Mouse (Mus musculus) stomach, embryonic 15.5 days (tissue): Measurements from ENCODE around the gene Rbmxl1. TPM values are rescaled to one million over a fixed set of nuclear protein-coding genes. Genes with fewer than 3 reads are reported as not detected.

Source experiments
- ATAC-seq: fragments of 200-750 bp; cut with Nextera tagmentation; 2 replicates; pipeline ENCODE4 v1.8.0; 2017; ENCODE audit warnings: low read depth, moderate number of reproducible peaks, moderate TSS enrichment; ENCODE audit not compliant: insufficient read depth, low FRiP score
- H3K27ac ChIP-seq: fragments of 300-500 bp; sonication (generic); 2 replicates; pipeline ENCODE4 v1.5.1; 2015; ENCODE audit warnings: mild to moderate bottlenecking, inconsistent platforms
- H3K27me3 ChIP-seq: fragments of 300-500 bp; sonication (generic); replicated peaks from 2 replicates; pipeline ENCODE4 v1.6.1; 2015; ENCODE audit warnings: inconsistent platforms
- H3K36me3 ChIP-seq: fragments of 300-500 bp; sonication (generic); 2 replicates; pipeline ENCODE4 v1.6.1; 2015; ENCODE audit warnings: inconsistent platforms
- H3K4me1 ChIP-seq: fragments of 300-500 bp; sonication (generic); 2 replicates; pipeline ENCODE4 v1.6.1; 2015; ENCODE audit warnings: inconsistent platforms
- H3K4me2 ChIP-seq: fragments of 300-500 bp; sonication (generic); 2 replicates; pipeline ENCODE4 v1.6.1; 2015; ENCODE audit warnings: mild to moderate bottlenecking, inconsistent platforms
- H3K4me3 ChIP-seq: fragments of 300-500 bp; sonication (generic); replicated peaks from 2 replicates; pipeline ENCODE4 v1.5.1; 2015; ENCODE audit warnings: inconsistent platforms
- H3K9ac ChIP-seq: fragments of 300-500 bp; sonication (generic); 2 replicates; pipeline ENCODE4 v1.6.1; 2015; ENCODE audit warnings: inconsistent platforms
- H3K9me3 ChIP-seq: fragments of 300-500 bp; sonication (generic); 2 replicates; pipeline ENCODE4 v1.6.1; 2016; ENCODE audit warnings: inconsistent platforms
- WGBS: fragments of 180-500 bp; shearing (Covaris S2); methylation state at CpG from one replicate; pipeline ENCODE4 v1.1.7; 2015; 5-methylcytosine and 5-hydroxymethylcytosine counted together
- polyA plus RNA-seq: library from polyadenylated mRNA; unstranded; fragments of >200 nt; fragmentation: Nextera tagmentation; extraction: Ambion mirVana; gene quantifications from 2 replicates; pipeline ENCODE4 v1.2.1, GENCODE M21; 2015

The Rbmxl1 gene
- polyA plus RNA-seq, 1 experiment from 2014 or later: 191 TPM

GRCm38 (mm10) chr8:78477051-78477829 is 31.5 kb downstream of the Rbmxl1 start:
- ATAC-seq: no peak
- WGBS: 42% methylated on average over 6 of the region's 6 CpGs

DNA sequence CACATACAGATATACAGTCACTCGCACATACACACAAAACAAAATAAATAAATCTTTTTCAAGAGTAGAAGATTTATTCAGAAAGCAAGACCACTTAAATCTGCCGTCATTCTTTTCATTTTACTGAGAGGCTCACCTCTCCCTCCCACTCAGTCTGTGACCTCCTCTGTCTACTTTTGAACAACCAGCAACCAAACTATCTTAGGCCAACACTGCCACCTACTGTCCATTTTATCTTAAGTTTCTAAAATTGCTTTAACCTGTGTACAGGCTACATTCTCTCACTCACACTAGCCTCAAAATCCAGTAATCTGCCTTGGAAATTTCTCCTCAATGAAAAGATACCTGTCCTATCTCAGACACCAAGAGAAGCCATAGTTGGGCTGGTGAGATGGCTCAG is 40.8 kb downstream of the Rbmxl1 start:
- Histone ChIP-seq H3K4me2 (no peak overlapping the region), H3K9me3 (no peaks in the 10 kb centered on the region), H3K27ac (no peak overlapping the region), H3K36me3 (no peaks in the 10 kb centered on the region), H3K4me1 (no peaks in the 10 kb centered on the region), H3K4me3 (no peak overlapping the region), H3K27me3 (no peaks in the 10 kb centered on the region), H3K9ac (no peak overlapping the region)
- WGBS: 88% methylated on average over 2 of the region's 2 CpGs
- ATAC-seq: no peak

More at GRCm38 (mm10) chr8:78477051-78477829, 31.5 kb downstream of the Rbmxl1 start:
- Histone ChIP-seq H3K27me3 (no peaks in the 10 kb centered on the region), H3K4me1 (no peaks in the 10 kb centered on the region), H3K9ac (no peak overlapping the region), H3K36me3 (no peaks in the 10 kb centered on the region), H3K9me3 (no peaks in the 10 kb centered on the region), H3K4me3 (no peak overlapping the region), H3K4me2 (no peak overlapping the region), H3K27ac (no peak overlapping the region)

DNA sequence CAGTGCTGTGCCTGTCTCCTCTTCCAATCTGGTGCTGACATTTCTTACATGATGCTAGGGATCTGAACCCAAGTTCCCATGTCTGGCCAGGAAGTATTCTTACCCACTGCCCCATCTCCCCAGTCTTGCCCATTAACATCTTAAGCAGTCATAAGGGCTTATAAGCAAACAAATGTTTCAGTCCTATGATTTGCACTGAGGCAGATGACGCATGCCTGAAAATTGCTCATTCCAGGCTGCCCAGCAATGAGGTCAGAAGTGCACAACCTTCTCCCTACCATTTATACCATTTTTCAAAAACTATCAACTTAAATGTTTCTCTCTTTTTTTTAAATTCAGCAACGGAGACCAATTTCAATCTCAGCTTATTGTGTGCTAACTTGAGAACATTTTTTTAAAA is 44.8 kb downstream of the Rbmxl1 start:
- Histone ChIP-seq H3K27ac (no peak overlapping the region), H3K4me1 (no peaks in the 10 kb centered on the region), H3K9ac (no peak overlapping the region), H3K4me3 (no peak overlapping the region), H3K9me3 (no peaks in the 10 kb centered on the region), H3K4me2 (no peak overlapping the region), H3K27me3 (no peaks in the 10 kb centered on the region), H3K36me3 (no peaks in the 10 kb centered on the region)
- no peak for ATAC-seq
- WGBS: 72% methylated on average over 2 of the region's 2 CpGs

- Histone ChIP-seq H3K4me2 (no peak overlapping the region), H3K9ac (no peak overlapping the region), H3K9me3 (no peaks in the 10 kb centered on the region), H3K4me1 (no peaks in the 10 kb centered on the region), H3K36me3 (no peaks in the 10 kb centered on the region), H3K27ac (no peak overlapping the region), H3K4me3 (no peak overlapping the region), H3K27me3 (no peaks in the 10 kb centered on the region)
- ATAC-seq: no peak
- WGBS: 76% methylated on average over 3 of the region's 3 CpGs
Measured at GRCm38 (mm10) chr8:78456441-78456840, 52.3 kb downstream of the Rbmxl1 start.

Other genes with a start within 250 kb of the Rbmxl1 start
- not detected in 2 replicates for gene Pou4f2, start 72.3 kb downstream of the Rbmxl1 start, polyA plus RNA-seq
- 18.7 and 19.5 TPM in 2 replicates for gene Slc10a7, start 448 bp upstream of the Rbmxl1 start, polyA plus RNA-seq